Mouse (Mus musculus) stomach, postnatal 0 days (tissue): ENCODE results near the gene Slc9a9. TPM values are rescaled to one million over a fixed set of nuclear protein-coding genes. Genes with fewer than 3 reads are reported as not detected.
A peak's percentile ranks its signal among the peaks of the same experiment; 100 is the strongest.

Experiments
- ATAC-seq: fragments of 200-750 bp; cut with Nextera tagmentation; 2 replicates; pipeline ENCODE4 v1.8.0; 2017; ENCODE audit not compliant: low FRiP score, low TSS enrichment
- DNase-seq: peaks from one replicate; pipeline ENCODE4 v3.0.0-alpha.2; 2016; ENCODE audit warnings: low spot score
- H3K27ac ChIP-seq: fragments of 300-500 bp; sonication (generic); replicated peaks from 2 replicates; pipeline ENCODE4 v1.5.1; 2014; ENCODE audit warnings: mild to moderate bottlenecking, control low read depth
- H3K27me3 ChIP-seq: fragments of 300-500 bp; sonication (generic); 2 replicates; pipeline ENCODE4 v1.6.1; 2014; ENCODE audit warnings: low read length; ENCODE audit not compliant: control insufficient read depth, insufficient read depth
- H3K36me3 ChIP-seq: fragments of 300-500 bp; sonication (generic); 2 replicates; pipeline ENCODE4 v1.6.1; 2014; ENCODE audit warnings: low read length, mixed read lengths; ENCODE audit not compliant: control insufficient read depth, insufficient read depth
- H3K4me1 ChIP-seq: fragments of 300-500 bp; sonication (generic); replicated peaks from 2 replicates; pipeline ENCODE4 v1.6.1; 2014; ENCODE audit warnings: antibody characterized with exemption; ENCODE audit not compliant: control insufficient read depth, insufficient read depth
- H3K4me2 ChIP-seq: fragments of 300-500 bp; sonication (generic); replicated peaks from 2 replicates; pipeline ENCODE4 v1.6.1; 2014; ENCODE audit warnings: low read depth, mild to moderate bottlenecking, control low read depth, moderate library complexity
- H3K4me3 ChIP-seq: fragments of 300-500 bp; sonication (generic); 2 replicates; pipeline ENCODE4 v1.5.1; 2014; ENCODE audit warnings: low read depth, low read length, control low read depth
- H3K9ac ChIP-seq: fragments of 300-500 bp; sonication (generic); 2 replicates; pipeline ENCODE4 v1.6.1; 2014; ENCODE audit warnings: mild to moderate bottlenecking, low read length, control low read depth, mixed read lengths
- H3K9me3 ChIP-seq: fragments of 300-500 bp; sonication (generic); 2 replicates; pipeline ENCODE4 v1.6.1; 2016; ENCODE audit warnings: low read length; ENCODE audit not compliant: control insufficient read depth
- CTCF ChIP-seq: IDR thresholded peaks from 2 replicates; pipeline ENCODE4 v1.5.1; 2016; ENCODE audit warnings: antibody characterized with exemption, low read depth, mild to moderate bottlenecking, moderate library complexity
- EP300 ChIP-seq: optimal IDR thresholded peaks from 2 replicates; pipeline ENCODE3; 2016; ENCODE audit warnings: antibody characterized with exemption
- WGBS: fragments of 180-500 bp; shearing (Covaris S2); extraction: QIAGEN DNeasy Blood & Tissue Kit; methylation state at CpG from one replicate; pipeline ENCODE4 v1.1.7; 2014; 5-methylcytosine and 5-hydroxymethylcytosine counted together
- polyA plus RNA-seq: library from polyadenylated mRNA; unstranded; fragments of >200 nt; fragmentation: Nextera tagmentation; extraction: Ambion mirVana; gene quantifications from 2 replicates; pipeline ENCODE4 v1.2.1, GENCODE M21; 2015

Slc9a9 gene
- polyA plus RNA-seq, 1 experiment from 2014 or later = 3.4 TPM

DNA sequence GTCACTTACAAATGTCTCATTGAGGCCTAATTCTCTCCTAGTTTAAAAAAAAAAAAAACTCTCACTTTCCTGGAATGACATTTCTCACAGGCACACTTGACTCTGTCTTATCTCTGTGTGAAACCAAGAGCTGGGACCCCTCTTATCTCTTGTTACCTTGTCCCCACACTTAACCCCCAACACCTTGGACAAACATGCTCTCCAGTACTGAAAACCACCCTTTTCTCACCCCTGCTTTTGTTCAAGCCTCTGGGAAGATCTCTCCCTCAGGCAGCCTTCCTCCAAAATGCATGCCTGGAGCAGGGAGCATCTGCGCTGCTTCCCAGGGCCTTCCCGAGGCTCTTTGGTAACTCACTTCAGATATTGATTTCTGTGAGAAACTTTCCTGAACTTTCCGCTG, 524.0 kb downstream of the Slc9a9 start:
- no peaks in the 10 kb centered on the region for H3K9me3 ChIP-seq
- no peak overlapping the region for H3K9ac ChIP-seq
- no peaks in the 10 kb centered on the region for H3K27me3 ChIP-seq
- H3K4me1 ChIP-seq = 0 out of 2 replicates have a peak, but pooled peaks cover 6% of the 10 kb centered on the region
- H3K4me2 ChIP-seq = no peak overlapping the region
- WGBS = 57% methylated on average over 3 of the region's 3 CpGs
- no peak for DNase-seq
- no peak for ATAC-seq
- H3K36me3 ChIP-seq = no peaks in the 10 kb centered on the region
- no peak for TF ChIP-seq EP300
- no peak for TF ChIP-seq CTCF
- no peak overlapping the region for H3K4me3 ChIP-seq
- H3K27ac ChIP-seq = peak overlapping the region; percentile 13; the same call in 1 of the 2 replicates

DNA sequence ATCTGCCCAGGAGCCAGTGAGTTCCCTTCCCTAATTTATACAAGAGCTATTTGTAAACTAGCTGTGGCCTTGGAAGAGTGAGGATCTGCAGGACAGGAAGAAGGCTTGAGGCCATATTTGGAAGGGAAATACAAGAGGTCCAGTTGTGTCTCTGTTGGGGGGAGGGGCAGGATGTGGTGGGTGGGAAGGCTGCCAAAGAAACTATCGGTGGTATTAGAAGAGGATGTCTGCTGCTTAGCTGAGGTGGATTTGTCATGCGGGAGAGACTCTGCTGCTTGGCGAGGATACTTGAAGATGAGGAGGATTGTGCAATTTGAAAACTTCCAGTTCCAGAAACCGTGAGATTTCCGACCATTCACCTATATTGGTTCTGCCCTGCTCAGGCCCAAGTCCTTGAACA, 524.4 kb downstream of the Slc9a9 start:
- H3K27ac ChIP-seq = 0 out of 2 replicates have a peak overlapping the region, but pooled peaks have one; percentile 24
- TF ChIP-seq CTCF (no peak), EP300 (no peak)
- H3K9me3 ChIP-seq = no peaks in the 10 kb centered on the region
- no peak overlapping the region for H3K9ac ChIP-seq
- H3K4me1 ChIP-seq = 0 out of 2 replicates have a peak, but pooled peaks cover 3% of the 10 kb centered on the region
- H3K27me3 ChIP-seq = no peaks in the 10 kb centered on the region
- no peak overlapping the region for H3K4me3 ChIP-seq
- ATAC-seq (no peak), DNase-seq (no peak)
- WGBS = 31% methylated on average over 5 of the region's 5 CpGs
- H3K4me2 ChIP-seq = no peak overlapping the region
- H3K36me3 ChIP-seq = no peaks in the 10 kb centered on the region

DNA sequence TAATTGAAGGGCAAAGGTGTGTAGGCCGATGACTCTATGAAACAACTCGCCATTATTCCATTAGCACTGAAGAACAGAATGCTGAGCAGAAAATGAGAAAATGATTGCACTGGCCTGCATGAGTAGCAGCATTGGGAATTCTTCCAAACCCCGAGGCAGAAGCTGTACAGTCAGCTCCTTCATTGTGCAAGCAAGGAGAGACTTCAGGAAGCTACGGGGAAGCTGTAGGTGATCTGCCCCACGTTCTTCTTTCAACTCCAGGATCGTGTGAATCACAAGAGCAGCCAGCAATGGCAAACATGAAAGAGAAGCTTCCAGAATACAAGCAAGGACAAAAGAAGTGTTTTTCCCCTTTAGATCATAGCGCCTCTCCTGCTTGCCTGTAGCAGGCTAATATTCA, 538.0 kb downstream of the Slc9a9 start:
- no peak overlapping the region for H3K4me3 ChIP-seq
- 66% methylated on average over 7 of the region's 7 CpGs for WGBS
- H3K4me1 ChIP-seq = no peaks in the 10 kb centered on the region
- H3K4me2 ChIP-seq = no peak overlapping the region
- no peak overlapping the region for H3K27ac ChIP-seq
- no peak overlapping the region for H3K9ac ChIP-seq
- no peaks in the 10 kb centered on the region for H3K9me3 ChIP-seq
- DNase-seq (no peak), ATAC-seq (no peak)
- H3K27me3 ChIP-seq = no peaks in the 10 kb centered on the region
- H3K36me3 ChIP-seq = no peaks in the 10 kb centered on the region
- TF ChIP-seq EP300 (no peak), CTCF (no peak)

DNA sequence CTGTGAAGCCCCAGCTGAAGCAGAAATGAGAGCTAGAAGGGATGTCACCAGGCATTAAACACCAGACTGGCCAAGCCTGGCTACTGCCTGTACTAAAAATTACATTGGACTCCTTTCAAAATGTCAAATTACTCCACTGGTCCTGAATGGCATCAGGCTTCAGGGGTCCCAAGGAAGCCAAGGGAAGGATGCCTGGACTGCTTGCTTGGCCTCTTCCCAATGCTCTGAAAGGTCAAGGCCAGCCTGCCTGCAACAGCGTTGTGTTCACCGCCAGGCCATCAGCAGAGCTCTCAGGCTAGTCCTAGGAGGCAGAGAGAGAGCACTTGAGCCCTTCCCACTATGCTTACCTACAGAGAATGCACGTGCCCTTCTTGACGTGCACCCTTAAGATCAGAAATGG, 539.0 kb downstream of the Slc9a9 start:
- H3K9ac ChIP-seq = no peak overlapping the region
- no peak for TF ChIP-seq CTCF
- TF ChIP-seq EP300 = no peak
- ATAC-seq (no peak), DNase-seq (no peak)
- no peak overlapping the region for H3K4me3 ChIP-seq
- H3K4me2 ChIP-seq = no peak overlapping the region
- H3K27ac ChIP-seq = no peak overlapping the region
- no peaks in the 10 kb centered on the region for H3K36me3 ChIP-seq
- WGBS = 81% methylated on average over 4 of the region's 4 CpGs
- no peaks in the 10 kb centered on the region for H3K9me3 ChIP-seq
- H3K4me1 ChIP-seq = no peaks in the 10 kb centered on the region
- H3K27me3 ChIP-seq = no peaks in the 10 kb centered on the region

DNA sequence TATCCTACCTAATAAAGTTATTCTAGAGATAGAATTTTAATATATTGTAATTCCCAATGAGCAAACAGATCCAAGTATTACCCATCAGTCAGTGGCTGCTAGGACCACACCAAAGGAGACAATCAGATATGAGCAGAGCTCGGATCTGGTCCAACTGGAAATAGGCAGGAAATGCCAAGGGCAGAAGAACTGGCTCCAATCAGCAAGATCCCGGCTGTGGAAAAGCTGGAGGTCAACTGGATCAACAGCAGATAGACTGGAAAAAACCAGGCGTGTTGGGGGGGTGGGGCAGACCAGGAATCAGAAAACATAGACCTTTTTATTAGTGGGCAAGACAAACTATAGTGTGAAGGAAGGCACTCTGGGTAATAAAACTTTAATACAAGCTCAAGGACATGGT, 550.3 kb downstream of the Slc9a9 start:
- no peaks in the 10 kb centered on the region for H3K36me3 ChIP-seq
- no peak overlapping the region for H3K4me3 ChIP-seq
- H3K27me3 ChIP-seq = no peaks in the 10 kb centered on the region
- no peaks in the 10 kb centered on the region for H3K4me1 ChIP-seq
- ATAC-seq (no peak), DNase-seq (no peak)
- H3K27ac ChIP-seq = no peak overlapping the region
- no peak overlapping the region for H3K4me2 ChIP-seq
- no peaks in the 10 kb centered on the region for H3K9me3 ChIP-seq
- no peak for TF ChIP-seq EP300
- no peak for TF ChIP-seq CTCF
- WGBS = 59% methylated on average over 3 of the region's 3 CpGs
- H3K9ac ChIP-seq = no peak overlapping the region

DNA sequence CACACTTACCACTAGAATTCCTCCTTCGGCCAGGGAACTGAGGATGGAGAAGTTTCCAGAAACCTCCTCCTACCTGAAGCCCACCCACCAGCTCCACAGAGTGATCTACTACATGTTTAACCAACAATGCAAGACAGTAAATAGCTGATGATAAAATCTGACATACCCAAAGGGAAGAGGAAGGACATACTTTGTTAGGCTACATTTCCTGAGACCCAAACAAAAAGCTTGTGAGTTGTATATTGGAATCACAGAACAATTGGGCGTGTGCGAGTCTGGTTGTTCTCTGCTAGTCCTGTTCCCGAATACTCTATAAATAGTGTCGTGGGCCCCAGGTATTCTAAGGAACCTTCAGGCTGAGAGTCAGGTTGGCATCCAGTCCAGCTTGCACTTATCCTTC, 551.6 kb downstream of the Slc9a9 start:
- no peak for TF ChIP-seq CTCF
- TF ChIP-seq EP300 = no peak
- no peak for DNase-seq
- 77% methylated on average over 5 of the region's 5 CpGs for WGBS

More for the DNA sequence above, 551.6 kb downstream of the Slc9a9 start:
- Histone ChIP-seq H3K4me3 (no peak overlapping the region), H3K27me3 (no peaks in the 10 kb centered on the region), H3K9me3 (no peaks in the 10 kb centered on the region), H3K27ac (no peak overlapping the region), H3K9ac (no peak overlapping the region), H3K36me3 (no peaks in the 10 kb centered on the region), H3K4me2 (no peak overlapping the region), H3K4me1 (no peaks in the 10 kb centered on the region)
- no peak for ATAC-seq
